In the genomic region with DNA sequence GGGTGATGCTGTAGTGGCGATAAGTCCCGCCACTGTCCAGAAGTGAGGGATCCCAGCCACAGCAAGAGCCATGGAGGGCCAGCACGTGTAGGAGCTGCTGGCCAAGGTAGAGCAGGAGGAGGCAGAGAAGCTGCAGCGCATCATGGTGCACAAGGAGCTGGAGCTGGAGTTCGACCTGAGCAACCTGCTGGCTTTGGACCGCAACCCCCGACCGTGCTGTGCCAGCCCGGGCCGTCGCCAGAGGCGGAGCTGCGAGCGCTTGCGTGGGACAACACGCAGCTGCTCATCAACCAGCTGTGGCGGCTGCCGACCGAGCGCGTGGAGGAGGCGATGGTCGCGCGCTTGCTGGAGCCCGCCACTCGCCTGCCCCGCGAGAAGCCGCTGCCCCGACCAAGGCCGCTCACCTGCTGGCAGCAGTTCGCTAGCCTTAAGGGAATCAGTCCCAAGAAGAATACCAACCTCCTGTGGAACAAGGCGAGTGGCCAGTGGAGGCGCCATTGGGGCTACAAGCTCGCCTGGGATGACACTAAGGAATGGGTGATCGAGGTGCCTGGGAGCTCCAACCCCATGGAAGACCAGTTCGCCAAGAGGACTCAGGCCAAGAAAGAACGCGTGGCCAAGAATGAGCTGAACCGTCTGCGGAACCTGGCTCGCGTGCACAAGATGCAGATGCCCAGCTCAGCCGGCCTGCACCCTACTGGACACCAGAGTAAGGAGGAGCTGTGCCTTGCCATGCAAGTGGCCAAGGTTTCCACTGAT, we compare ENCODE assay signal across 9 mouse cellular contexts. TPM values are rescaled to one million over a fixed set of nuclear protein-coding genes. Genes with fewer than 3 reads are reported as not detected.
DNase-seq lines count a peak whose midpoint lies in the region; ATAC-seq and TF ChIP-seq lines count a peak whose summit lies in the region.
"Not testable (repeated sequence)": the region's sequence is repeated elsewhere in the genome, so short reads cannot be mapped to it uniquely, and the experiment has no call there.
"Had no signal": no experiment of that assay in that cellular context is flagged by ENCODE, and none has a peak within 500 bp of the region (broad histone marks: within the 10 kb centered on the region; RNA-seq: fewer than 3 reads in every experiment).

No protein-coding gene starts in this region.

- H3K9me3 ChIP-seq in heart, embryonic 14.5 days (ENCODE audit: control insufficient read depth, low read length); kidney, postnatal 0 days (replicated peaks; ENCODE audit: low read length); limb, embryonic 14.5 days (ENCODE audit: control insufficient read depth, low read length); midbrain, embryonic 15.5 days: not testable (repeated sequence)

- TF ChIP-seq POLR2A in limb, embryonic 14.5 days (IDR thresholded peaks at IDR 0.05; ENCODE audit: borderline replicate concordance, extremely low read depth, insufficient read depth, insufficient read length): not testable (repeated sequence)

- H3K27me3 ChIP-seq in heart, embryonic 14.5 days (ENCODE audit: control insufficient read depth, insufficient read depth, low read length); kidney, postnatal 0 days (ENCODE audit: insufficient read depth, low read length); limb, embryonic 14.5 days (ENCODE audit: control insufficient read depth, insufficient read depth, low read length); midbrain, embryonic 15.5 days (replicated peaks): not testable (repeated sequence)

- not testable (repeated sequence) for H3K27ac ChIP-seq in heart, embryonic 14.5 days (replicated peaks in 1 of 2; ENCODE audit: control insufficient read depth in 1 of 2, insufficient read depth in 1 of 2, low read depth in 2 of 2, low read length in 2 of 2); kidney, postnatal 0 days; limb, embryonic 14.5 days (replicated peaks; ENCODE audit: low read depth, low read length); midbrain, embryonic 15.5 days

- peak; percentile 59 for ATAC-seq in erythroid progenitor cell, adult 5-6 weeks (replicated peaks; ENCODE audit: low FRiP score, poor library complexity, severe bottlenecking)
- ATAC-seq in heart, embryonic 14.5 days (ENCODE audit: insufficient number of reproducible peaks, insufficient read depth, low FRiP score, low read depth): peak; percentile 76
- peak; percentile 84 for ATAC-seq in kidney, postnatal 0 days (replicated peaks; ENCODE audit: low FRiP score, low read depth)
- peak; percentile 47 for ATAC-seq in limb, embryonic 14.5 days (ENCODE audit: low FRiP score, low read depth)
- peak; percentile 96 for ATAC-seq in midbrain, embryonic 15.5 days (replicated peaks)

- H3K9ac ChIP-seq in heart, embryonic 14.5 days (ENCODE audit: low read length); kidney, postnatal 0 days (ENCODE audit: low read depth, low read length); limb, embryonic 14.5 days (ENCODE audit: low read depth, low read length, severe bottlenecking): not testable (repeated sequence)
- peak overlapping the region; percentile 20 for H3K9ac ChIP-seq in midbrain, embryonic 15.5 days

- WGBS in heart, embryonic 14.5 days: 15% methylated on average over 44 of the region's 45 CpGs
- 23% methylated on average over 42 of the region's 45 CpGs for WGBS in kidney, postnatal 0 days
- 24% methylated on average over 41 of the region's 45 CpGs for WGBS in limb, embryonic 14.5 days
- WGBS in midbrain, embryonic 15.5 days: 17% methylated on average over 45 of the region's 45 CpGs

- peak overlapping the region; percentile 3 to 26 for H3K4me3 ChIP-seq in heart, embryonic 14.5 days (ENCODE audit: control insufficient read depth in 1 of 2, insufficient read depth in 1 of 2, low read depth in 1 of 2, low read length in 2 of 2)
- H3K4me3 ChIP-seq in kidney, postnatal 0 days (replicated peaks; ENCODE audit: low read depth, low read length): peak overlapping the region; percentile 27
- H3K4me3 ChIP-seq in limb, embryonic 14.5 days (replicated peaks; ENCODE audit: low read length): peak overlapping the region; percentile 10
- peak overlapping the region; percentile 37 for H3K4me3 ChIP-seq in midbrain, embryonic 15.5 days

- not testable (repeated sequence) for TF ChIP-seq CTCF in kidney, postnatal 0 days (IDR thresholded peaks at IDR 0.05; ENCODE audit: low read depth)

- H3K4me2 ChIP-seq in heart, embryonic 14.5 days (ENCODE audit: low read length): peak overlapping the region; percentile 60
- H3K4me2 ChIP-seq in kidney, postnatal 0 days (ENCODE audit: low read length): peak overlapping the region; percentile 51
- H3K4me2 ChIP-seq in limb, embryonic 14.5 days (replicated peaks; ENCODE audit: low read depth, low read length, severe bottlenecking): peak overlapping the region; percentile 33
- H3K4me2 ChIP-seq in midbrain, embryonic 15.5 days: peak overlapping the region; percentile 53

- DNase-seq in CD4-positive, CD25-positive, alpha-beta regulatory T cell, adult 2 months (ENCODE audit: low read depth, low spot score): peak; percentile 5
- peak; percentile 28 to 36 for DNase-seq in cerebellum, adult 18-20 months
- peak; percentile 34 for DNase-seq in kidney, postnatal 0 days (ENCODE audit: low spot score)
- not testable (repeated sequence) for DNase-seq in limb, embryonic 14.5 days (ENCODE audit: low spot score)
- DNase-seq in spleen, postnatal 4 days (ENCODE audit: low spot score in 2 of 2): peak; percentile 11 to 57

- not testable (repeated sequence) for H3K4me1 ChIP-seq in heart, embryonic 14.5 days (ENCODE audit: control insufficient read depth in 2 of 2, insufficient read depth in 2 of 2, low read length in 2 of 2); kidney, postnatal 0 days (replicated peaks; ENCODE audit: insufficient read depth, low read length); limb, embryonic 14.5 days (ENCODE audit: control insufficient read depth, insufficient read depth, low read length); midbrain, embryonic 15.5 days

- not testable (repeated sequence) for H3K36me3 ChIP-seq in heart, embryonic 14.5 days (ENCODE audit: control insufficient read depth, insufficient read depth, low read length); kidney, postnatal 0 days (ENCODE audit: insufficient read depth, low read length); limb, embryonic 14.5 days (ENCODE audit: control insufficient read depth, insufficient read depth, low read length); midbrain, embryonic 15.5 days (replicated peaks)

RNA-seq across cellular contexts. Expression of a gene that starts 2.5 kb away (rescaled TPM):
- total RNA-seq in erythroid progenitor cell, adult 5-6 weeks (2015; ENCODE audit: low replicate concordance): not detected in 2 replicates
- not detected in 2 replicates for total RNA-seq in erythroid progenitor cell, adult 5-6 weeks (2017; ENCODE audit: low replicate concordance)
- 0.46 TPM in 1 of 2 replicates, not detected in the other for polyA plus RNA-seq in heart, embryonic 14.5 days (2014; fragmentation: Nextera tagmentation; extraction: Ambion mirVana)
- polyA plus RNA-seq in kidney, postnatal 0 days (2015; fragmentation: Nextera tagmentation; extraction: Ambion mirVana): 0.05 TPM in 1 of 2 replicates, not detected in the other
- polyA plus RNA-seq in limb, embryonic 14.5 days (2012; rRNA removed): not detected in 2 replicates
- polyA plus RNA-seq in limb, embryonic 14.5 days (2014; fragmentation: Nextera tagmentation; extraction: Ambion mirVana): 0.15 and 0.30 TPM in 2 replicates
- polyA plus RNA-seq in midbrain, embryonic 15.5 days (2015; fragmentation: Nextera tagmentation; extraction: Ambion mirVana): 0.18 and 0.70 TPM in 2 replicates
- polyA plus RNA-seq: inflammation-experienced regulatory T-cells, adult 6 months had no signal

RNA-seq across cellular contexts. Expression of a gene that starts 15.6 kb away (rescaled TPM):
- total RNA-seq in erythroid progenitor cell, adult 5-6 weeks (2015; ENCODE audit: low replicate concordance): not detected in 2 replicates
- total RNA-seq in erythroid progenitor cell, adult 5-6 weeks (2017; ENCODE audit: low replicate concordance): not detected in 2 replicates
- 0.19 TPM in 1 of 2 replicates, not detected in the other for polyA plus RNA-seq in heart, embryonic 14.5 days (2014; fragmentation: Nextera tagmentation; extraction: Ambion mirVana)
- polyA plus RNA-seq in kidney, postnatal 0 days (2015; fragmentation: Nextera tagmentation; extraction: Ambion mirVana): not detected in 2 replicates
- polyA plus RNA-seq in limb, embryonic 14.5 days (2012; rRNA removed): not detected in 2 replicates
- not detected in 2 replicates for polyA plus RNA-seq in limb, embryonic 14.5 days (2014; fragmentation: Nextera tagmentation; extraction: Ambion mirVana)
- not detected in 2 replicates for polyA plus RNA-seq in midbrain, embryonic 15.5 days (2015; fragmentation: Nextera tagmentation; extraction: Ambion mirVana)
- polyA plus RNA-seq: inflammation-experienced regulatory T-cells, adult 6 months had no signal

RNA-seq across cellular contexts. Expression of a gene that starts 18.7 kb away (rescaled TPM):
- not detected in 2 replicates for total RNA-seq in erythroid progenitor cell, adult 5-6 weeks (2015; ENCODE audit: low replicate concordance)
- not detected in 2 replicates for total RNA-seq in erythroid progenitor cell, adult 5-6 weeks (2017; ENCODE audit: low replicate concordance)
- not detected in 2 replicates for polyA plus RNA-seq in heart, embryonic 14.5 days (2014; fragmentation: Nextera tagmentation; extraction: Ambion mirVana)
- not detected in 2 replicates for polyA plus RNA-seq in kidney, postnatal 0 days (2015; fragmentation: Nextera tagmentation; extraction: Ambion mirVana)
- polyA plus RNA-seq in limb, embryonic 14.5 days (2012; rRNA removed): not detected in 2 replicates
- polyA plus RNA-seq in limb, embryonic 14.5 days (2014; fragmentation: Nextera tagmentation; extraction: Ambion mirVana): 0.07 and 0.12 TPM in 2 replicates
- polyA plus RNA-seq in midbrain, embryonic 15.5 days (2015; fragmentation: Nextera tagmentation; extraction: Ambion mirVana): 0.09 and 0.46 TPM in 2 replicates
- polyA plus RNA-seq: inflammation-experienced regulatory T-cells, adult 6 months had no signal

RNA-seq across cellular contexts. Expression of a gene that starts 32.2 kb away (rescaled TPM):
- total RNA-seq in erythroid progenitor cell, adult 5-6 weeks (2015; ENCODE audit: low replicate concordance): not detected in 2 replicates
- total RNA-seq in erythroid progenitor cell, adult 5-6 weeks (2017; ENCODE audit: low replicate concordance): not detected in 2 replicates
- polyA plus RNA-seq in heart, embryonic 14.5 days (2014; fragmentation: Nextera tagmentation; extraction: Ambion mirVana): not detected in 2 replicates
- not detected in 2 replicates for polyA plus RNA-seq in kidney, postnatal 0 days (2015; fragmentation: Nextera tagmentation; extraction: Ambion mirVana)
- not detected in 2 replicates for polyA plus RNA-seq in limb, embryonic 14.5 days (2012; rRNA removed)
- polyA plus RNA-seq in limb, embryonic 14.5 days (2014; fragmentation: Nextera tagmentation; extraction: Ambion mirVana): not detected in 2 replicates
- 0.17 and 0.23 TPM in 2 replicates for polyA plus RNA-seq in midbrain, embryonic 15.5 days (2015; fragmentation: Nextera tagmentation; extraction: Ambion mirVana)
- polyA plus RNA-seq: inflammation-experienced regulatory T-cells, adult 6 months had no signal

RNA-seq across cellular contexts. Expression of a gene that starts 34.7 kb away (rescaled TPM):
- total RNA-seq in erythroid progenitor cell, adult 5-6 weeks (2015; ENCODE audit: low replicate concordance): not detected in 2 replicates
- total RNA-seq in erythroid progenitor cell, adult 5-6 weeks (2017; ENCODE audit: low replicate concordance): not detected in 2 replicates
- 0.24 and 0.27 TPM in 2 replicates for polyA plus RNA-seq in heart, embryonic 14.5 days (2014; fragmentation: Nextera tagmentation; extraction: Ambion mirVana)
- not detected in 2 replicates for polyA plus RNA-seq in kidney, postnatal 0 days (2015; fragmentation: Nextera tagmentation; extraction: Ambion mirVana)
- polyA plus RNA-seq in limb, embryonic 14.5 days (2012; rRNA removed): not detected in 2 replicates
- 0.12 and 0.18 TPM in 2 replicates for polyA plus RNA-seq in limb, embryonic 14.5 days (2014; fragmentation: Nextera tagmentation; extraction: Ambion mirVana)
- polyA plus RNA-seq in midbrain, embryonic 15.5 days (2015; fragmentation: Nextera tagmentation; extraction: Ambion mirVana): 0.11 and 0.14 TPM in 2 replicates
- polyA plus RNA-seq: inflammation-experienced regulatory T-cells, adult 6 months had no signal
